Mouse (Mus musculus): Measurements from ENCODE around the gene Etnk1. TPM values are rescaled to one million over a fixed set of nuclear protein-coding genes. Genes with fewer than 3 reads are reported as not detected.

Gene Etnk1
- polyA plus RNA-seq (2012; rRNA removed) = 25.9 and 38.7 TPM in 2 replicates

DNA sequence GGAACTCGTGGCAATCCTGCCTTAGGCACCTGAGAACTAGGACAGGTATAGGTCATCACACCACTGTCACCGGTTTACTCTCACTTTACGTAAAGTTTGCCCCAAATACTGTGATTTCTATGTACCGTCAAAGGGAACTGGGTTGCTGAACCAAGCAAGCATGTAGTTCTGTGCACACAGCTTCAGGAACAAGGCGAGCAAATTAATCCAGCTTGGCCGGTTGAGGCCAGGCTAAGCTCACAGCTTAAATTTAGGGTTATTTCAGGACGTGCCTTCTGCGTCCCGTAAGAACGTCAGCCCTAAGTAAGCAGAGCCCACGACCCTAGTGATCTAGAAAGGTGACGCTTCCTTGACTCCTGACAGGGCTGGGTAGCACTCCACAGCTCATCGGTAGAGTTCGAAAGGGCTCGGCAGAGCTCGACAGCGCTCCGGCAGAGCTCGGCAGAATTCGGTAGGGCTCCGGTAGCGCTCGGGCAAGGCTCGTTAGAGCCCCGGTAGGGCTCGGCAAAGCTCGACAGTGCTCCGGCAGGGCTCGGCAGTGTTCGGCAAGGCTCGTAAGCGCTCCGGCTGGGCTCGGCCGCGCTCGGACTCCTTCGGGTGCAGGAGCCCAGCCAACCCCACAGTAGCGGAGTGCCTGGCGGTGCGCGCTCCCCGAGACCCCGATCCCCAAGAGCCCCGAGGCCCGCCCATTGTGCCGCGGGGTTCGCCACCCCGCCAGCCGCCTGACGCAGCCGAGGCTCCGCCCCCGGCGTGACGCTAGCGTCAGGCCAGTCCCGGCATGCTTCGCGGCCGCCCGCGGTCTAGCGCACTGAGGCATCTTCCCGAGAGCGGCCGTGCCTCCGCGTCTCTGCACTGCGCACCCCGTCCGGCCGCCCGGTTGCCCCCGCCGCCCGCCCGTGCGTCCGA lies at the start of gene Etnk1:
Gene Etnk1 (plus strand): TSS at position 770 of the 906 bp plus-strand sequence.
- TF ChIP-seq CTCF (IDR thresholded peaks at IDR 0.05; ENCODE audit: insufficient read depth, low read length) = peak; percentile 5; the same call in 1 of the 2 replicates
- peak; percentile 86 for TF ChIP-seq POLR2A (IDR thresholded peaks at IDR 0.05; ENCODE audit: borderline replicate concordance, extremely low read depth, low read depth, low read length)
- WGBS = 1% methylated on average over 80 of the region's 81 CpGs
- Histone ChIP-seq H3K4me3 (replicated peaks; ENCODE audit: extremely low read depth, low read depth, low read length) (peak within 1 kb of the TSS; percentile 64), H3K4me1 (ENCODE audit: control insufficient read depth, insufficient read depth, low read length) (peaks cover 6% of the 10 kb centered on the region; the same call in 1 of the 2 replicates)
- peak; percentile 95 for DNase-seq

DNA sequence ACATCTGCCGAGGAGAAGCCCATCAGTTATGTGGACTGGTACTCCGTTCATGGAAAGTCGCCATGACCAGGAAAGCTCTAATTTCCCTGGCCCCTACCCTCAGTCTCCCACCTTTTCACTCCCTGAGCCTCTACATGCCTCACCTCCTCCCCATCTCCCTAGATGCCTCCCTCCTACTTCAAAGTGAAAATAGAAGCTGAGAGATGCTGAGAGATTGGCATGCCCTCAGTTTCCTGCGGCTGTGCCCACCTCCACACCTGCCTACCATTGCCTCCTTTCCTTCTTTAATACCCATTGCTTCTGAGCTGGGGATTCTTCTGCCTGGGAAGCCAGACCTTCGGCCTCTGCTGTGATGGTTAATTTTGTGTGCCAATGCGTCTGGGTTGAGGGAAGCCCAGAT lies 47.7 kb upstream of the Etnk1 start:
- TF ChIP-seq POLR2A (IDR thresholded peaks at IDR 0.05; ENCODE audit: borderline replicate concordance, extremely low read depth, low read depth, low read length) = no peak
- no peak for TF ChIP-seq CTCF (IDR thresholded peaks at IDR 0.05; ENCODE audit: insufficient read depth, low read length)
- 92% methylated on average over 6 of the region's 6 CpGs for WGBS
- Histone ChIP-seq H3K4me1 (ENCODE audit: control insufficient read depth, insufficient read depth, low read length) (peaks cover 8% of the 10 kb centered on the region; the same call in 1 of the 2 replicates), H3K4me3 (replicated peaks; ENCODE audit: extremely low read depth, low read depth, low read length) (no peak overlapping the region)
- no peak for DNase-seq

DNA sequence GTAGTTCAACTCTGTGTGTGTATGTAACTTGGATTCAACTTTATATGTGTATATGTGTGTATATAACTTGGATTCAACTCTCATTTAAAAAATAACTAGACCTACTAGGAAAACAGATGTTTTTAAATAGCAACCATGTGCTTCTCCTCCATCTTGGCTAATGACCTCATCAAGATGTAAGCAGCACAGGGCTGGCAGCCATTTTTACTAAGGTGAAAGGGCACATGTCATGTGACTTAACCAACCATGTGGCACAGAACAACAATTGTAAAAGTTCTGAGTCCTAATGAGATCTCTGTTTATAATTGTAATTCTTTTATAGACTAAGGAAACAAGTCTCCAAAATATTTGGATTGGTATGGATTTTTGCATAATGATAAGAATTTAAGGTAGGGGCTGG lies 41.3 kb upstream of the Etnk1 start:
- H3K4me1 ChIP-seq (ENCODE audit: control insufficient read depth, insufficient read depth, low read length) = no peaks in the 10 kb centered on the region
- no peak for TF ChIP-seq POLR2A (IDR thresholded peaks at IDR 0.05; ENCODE audit: borderline replicate concordance, extremely low read depth, low read depth, low read length)
- no peak for DNase-seq
- H3K4me3 ChIP-seq (replicated peaks; ENCODE audit: extremely low read depth, low read depth, low read length) = no peak overlapping the region

GRCm38 (mm10) chr6:143129466-143129865 lies 37.6 kb upstream of the Etnk1 start:
- no peak overlapping the region for H3K4me3 ChIP-seq (replicated peaks; ENCODE audit: extremely low read depth, low read depth, low read length)
- H3K4me1 ChIP-seq (ENCODE audit: control insufficient read depth, insufficient read depth, low read length) = no peaks in the 10 kb centered on the region
- 87% methylated on average over 7 of the region's 7 CpGs for WGBS
- TF ChIP-seq POLR2A (IDR thresholded peaks at IDR 0.05; ENCODE audit: borderline replicate concordance, extremely low read depth, low read depth, low read length) (no peak), CTCF (IDR thresholded peaks at IDR 0.05; ENCODE audit: insufficient read depth, low read length) (no peak)
- no peak for DNase-seq

GRCm38 (mm10) chr6:143129952-143130351 lies 37.1 kb upstream of the Etnk1 start:
- TF ChIP-seq CTCF (IDR thresholded peaks at IDR 0.05; ENCODE audit: insufficient read depth, low read length) = no peak
- no peak for TF ChIP-seq POLR2A (IDR thresholded peaks at IDR 0.05; ENCODE audit: borderline replicate concordance, extremely low read depth, low read depth, low read length)
- H3K4me1 ChIP-seq (ENCODE audit: control insufficient read depth, insufficient read depth, low read length) = no peaks in the 10 kb centered on the region
- 89% methylated on average over 3 of the region's 3 CpGs for WGBS
- no peak for DNase-seq
- H3K4me3 ChIP-seq (replicated peaks; ENCODE audit: extremely low read depth, low read depth, low read length) = no peak overlapping the region

DNA sequence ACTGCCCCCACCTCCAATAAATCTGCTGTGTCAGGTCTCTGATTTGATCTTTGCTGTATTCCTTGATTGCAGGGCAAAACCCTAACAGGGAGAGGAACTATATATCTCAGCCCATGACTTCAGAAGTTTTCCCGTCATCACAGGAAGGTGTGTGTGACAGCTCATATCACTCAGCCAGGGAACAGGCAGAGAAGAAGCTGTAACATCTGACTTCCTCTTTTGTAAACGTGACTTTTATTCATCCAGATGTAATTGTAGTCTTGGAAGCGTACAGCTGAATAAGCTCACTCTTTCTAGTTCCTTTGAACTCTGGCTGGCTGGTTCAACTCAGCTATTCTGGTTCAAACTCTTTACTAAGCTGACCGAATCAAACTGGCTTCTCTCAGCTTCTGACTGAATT lies 36.6 kb upstream of the Etnk1 start:
- 58% methylated on average over 4 of the region's 4 CpGs for WGBS
- H3K4me1 ChIP-seq (ENCODE audit: control insufficient read depth, insufficient read depth, low read length) = no peaks in the 10 kb centered on the region
- no peak for DNase-seq
- TF ChIP-seq CTCF (IDR thresholded peaks at IDR 0.05; ENCODE audit: insufficient read depth, low read length) (no peak), POLR2A (IDR thresholded peaks at IDR 0.05; ENCODE audit: borderline replicate concordance, extremely low read depth, low read depth, low read length) (no peak)
- no peak overlapping the region for H3K4me3 ChIP-seq (replicated peaks; ENCODE audit: extremely low read depth, low read depth, low read length)

- H3K4me1 ChIP-seq (ENCODE audit: control insufficient read depth, insufficient read depth, low read length) = no peaks in the 10 kb centered on the region
- no peak for DNase-seq
- H3K4me3 ChIP-seq (replicated peaks; ENCODE audit: extremely low read depth, low read depth, low read length) = no peak overlapping the region
- 61% methylated on average over 6 of the region's 6 CpGs for WGBS
- TF ChIP-seq CTCF (IDR thresholded peaks at IDR 0.05; ENCODE audit: insufficient read depth, low read length) (no peak), POLR2A (IDR thresholded peaks at IDR 0.05; ENCODE audit: borderline replicate concordance, extremely low read depth, low read depth, low read length) (no peak)
Observed at GRCm38 (mm10) chr6:143131895-143132652, 34.9 kb upstream of the Etnk1 start.

DNA sequence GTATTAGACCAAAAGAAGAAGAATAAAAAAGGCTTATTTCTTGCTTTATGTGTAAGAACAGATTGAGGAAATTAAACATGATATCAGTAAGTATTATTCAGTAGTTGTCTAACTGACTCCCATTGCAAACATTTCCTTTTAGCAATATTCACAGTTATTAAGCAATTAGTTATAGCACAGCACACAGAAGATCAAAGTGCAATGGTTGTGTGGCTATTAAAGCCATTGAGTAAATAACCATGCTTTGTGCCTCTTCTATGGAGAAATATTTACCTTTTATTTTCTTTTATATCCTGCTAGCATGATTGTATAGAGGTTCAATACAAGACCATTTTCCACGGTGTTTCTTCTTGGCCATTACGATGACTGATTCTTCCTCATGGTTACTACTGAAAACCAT lies 33.9 kb upstream of the Etnk1 start:
- no peaks in the 10 kb centered on the region for H3K4me1 ChIP-seq (ENCODE audit: control insufficient read depth, insufficient read depth, low read length)
- TF ChIP-seq POLR2A (IDR thresholded peaks at IDR 0.05; ENCODE audit: borderline replicate concordance, extremely low read depth, low read depth, low read length) (no peak), CTCF (IDR thresholded peaks at IDR 0.05; ENCODE audit: insufficient read depth, low read length) (no peak)
- WGBS = 93% methylated on average over 2 of the region's 2 CpGs

GRCm38 (mm10) chr6:143135097-143135496 lies 31.9 kb upstream of the Etnk1 start:
- H3K4me3 ChIP-seq (replicated peaks; ENCODE audit: extremely low read depth, low read depth, low read length) = no peak overlapping the region
- TF ChIP-seq POLR2A (IDR thresholded peaks at IDR 0.05; ENCODE audit: borderline replicate concordance, extremely low read depth, low read depth, low read length) (no peak), CTCF (IDR thresholded peaks at IDR 0.05; ENCODE audit: insufficient read depth, low read length) (no peak)
- WGBS = 87% methylated on average over 13 of the region's 13 CpGs
- no peaks in the 10 kb centered on the region for H3K4me1 ChIP-seq (ENCODE audit: control insufficient read depth, insufficient read depth, low read length)
- no peak for DNase-seq

More for the DNA sequence above, 33.9 kb upstream of the Etnk1 start:
- no peak overlapping the region for H3K4me3 ChIP-seq (replicated peaks; ENCODE audit: extremely low read depth, low read depth, low read length)
- DNase-seq = no peak
